Mouse (Mus musculus) adrenal gland, adult 2 months (tissue): ENCODE measurements at regions not wholly inside any gene's neighbourhood (a gene's known extent, or its start where the extent isn't known, plus 50 kb on each side); places are given as distances from the start of the nearest gene placed in this dataset.
A peak's percentile ranks its signal among the peaks of the same experiment; 100 is the strongest.

ENCODE experiments used
- DNase-seq: peaks from one replicate; pipeline ENCODE4 v3.0.0; 2021

DNA sequence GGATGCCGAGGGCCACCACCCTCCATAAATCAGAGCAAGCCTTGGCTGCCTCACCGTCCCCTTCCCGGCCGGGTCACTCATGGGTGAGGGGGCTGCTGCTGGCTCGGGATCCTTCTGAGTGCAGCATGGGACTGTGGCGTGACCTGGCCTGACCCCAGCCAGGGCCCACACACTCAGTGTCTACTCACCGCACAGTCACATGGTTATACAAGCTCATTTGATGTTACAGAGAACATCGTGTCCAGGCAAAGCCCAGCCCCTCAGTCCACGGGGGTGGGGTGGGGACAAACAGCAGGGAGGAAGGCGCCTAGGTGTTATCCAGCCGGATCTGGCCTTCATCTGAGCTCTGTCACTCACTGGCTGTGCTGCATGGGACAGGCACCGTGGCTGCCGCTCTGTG, 195.9 kb upstream of the Dio3 start:
- DNase-seq: peak; percentile 45

DNA sequence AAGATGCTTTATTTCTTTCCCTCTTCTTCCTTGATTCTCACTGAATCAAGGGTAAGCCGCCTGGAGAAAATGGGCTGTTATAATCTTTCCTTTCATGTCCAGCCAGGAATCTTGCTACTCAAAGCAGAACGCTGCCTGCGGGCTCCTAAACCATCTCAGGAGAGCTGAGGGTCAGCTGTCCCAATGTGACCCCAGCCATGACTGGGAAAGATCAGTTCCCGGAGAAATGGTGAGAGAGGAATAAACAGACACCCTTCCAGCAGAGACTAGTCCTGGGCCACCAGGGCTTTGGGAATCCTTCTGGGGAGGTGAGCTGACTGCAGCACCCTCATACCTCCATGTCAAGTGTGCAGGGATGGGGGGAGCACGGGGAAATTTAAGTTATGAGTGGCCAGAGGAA, 195.4 kb upstream of the Dio3 start:
- no peak for DNase-seq

DNA sequence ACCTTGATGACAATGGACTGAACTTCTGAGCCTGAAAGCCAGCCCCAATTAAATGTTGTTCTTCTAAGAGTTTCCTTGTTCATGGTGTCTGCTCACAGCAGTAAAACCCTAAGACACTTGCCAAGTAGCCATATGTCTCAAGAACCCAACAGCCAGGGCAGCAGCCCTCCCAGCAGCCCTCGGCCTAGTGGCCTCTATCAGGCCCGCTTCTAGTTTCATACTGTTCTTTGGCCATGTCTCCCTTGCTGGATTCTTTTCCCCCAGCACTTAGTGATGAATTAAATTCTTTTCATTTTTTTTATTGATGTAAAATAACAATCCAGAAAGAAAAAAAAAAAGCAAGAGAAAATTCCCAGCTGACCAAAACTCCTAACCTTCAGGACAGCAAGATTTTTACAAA, 191.9 kb upstream of the Dio3 start:
- DNase-seq: no peak

DNA sequence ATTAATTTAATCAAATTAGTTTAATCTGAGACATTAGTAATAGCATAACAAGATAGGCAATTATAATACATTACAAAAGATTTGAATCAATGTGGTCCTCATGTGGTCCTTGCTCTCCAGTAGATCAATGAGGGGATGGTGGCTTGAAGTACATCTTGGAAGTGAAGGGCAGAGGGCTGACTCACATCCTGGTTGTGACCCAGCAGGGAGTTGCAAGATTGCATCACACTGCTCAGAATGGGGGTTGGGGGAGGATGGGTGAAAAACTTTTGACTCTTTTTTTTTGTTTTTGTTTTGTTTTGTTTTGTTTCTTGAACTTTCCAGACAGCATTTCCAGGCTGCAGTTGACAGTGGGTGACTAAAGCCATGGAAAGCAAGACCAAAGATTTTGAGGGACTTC, 191.1 kb upstream of the Dio3 start:
- peak; percentile 78 for DNase-seq

DNA sequence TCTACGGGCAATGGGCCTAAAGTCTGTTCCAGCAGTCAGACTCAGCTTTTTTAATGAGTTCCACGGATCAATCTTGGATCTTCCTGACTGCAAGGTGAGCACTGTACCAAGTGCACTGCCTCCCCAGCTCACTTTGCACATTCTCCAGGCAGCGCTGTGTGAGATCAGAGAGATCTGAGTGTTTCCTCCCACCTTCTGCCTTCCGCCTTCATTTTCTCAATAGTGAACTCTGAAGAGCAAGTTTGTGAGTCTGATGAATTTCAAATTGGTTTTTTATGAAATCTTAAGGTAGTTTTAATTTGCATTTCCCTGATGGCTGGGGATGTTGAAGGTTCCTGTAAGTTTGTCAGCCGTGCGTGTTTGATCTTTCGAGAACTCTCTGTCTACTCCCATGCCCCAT, 176.7 kb upstream of the Dio3 start:
- DNase-seq: no peak

DNA sequence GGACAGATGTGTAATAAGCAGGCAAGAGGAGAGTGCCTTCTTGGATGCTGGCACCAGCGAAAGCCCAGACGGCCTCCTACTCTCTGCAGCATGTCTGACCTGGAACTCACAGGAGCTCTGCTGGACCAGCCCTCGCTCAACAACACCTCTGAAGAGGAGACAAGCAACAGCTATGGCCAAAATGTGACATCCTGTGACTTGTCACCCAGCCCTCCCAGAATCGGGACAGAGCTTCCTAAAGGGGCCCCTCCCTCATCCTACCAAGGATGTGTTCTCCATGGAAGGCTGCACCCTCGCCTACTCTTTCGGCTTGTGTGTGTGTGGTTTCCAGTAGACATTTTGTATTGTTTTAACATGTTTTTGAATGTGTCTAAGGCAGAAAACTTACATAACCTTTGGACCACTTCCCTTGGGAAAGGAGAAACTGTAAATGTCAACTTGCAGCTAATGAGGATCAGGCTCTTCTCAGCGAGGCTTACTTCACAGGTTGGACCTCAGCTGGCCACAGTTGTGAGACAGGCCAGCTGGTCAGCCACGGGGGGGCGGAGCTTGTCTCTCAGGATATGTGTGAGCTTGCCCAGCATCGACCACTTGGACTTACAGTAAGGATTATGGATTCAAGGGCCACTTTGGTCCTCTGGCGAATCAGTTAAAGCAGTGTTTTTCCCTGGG, 166.7 kb upstream of the Dio3 start:
- no peak for DNase-seq

DNA sequence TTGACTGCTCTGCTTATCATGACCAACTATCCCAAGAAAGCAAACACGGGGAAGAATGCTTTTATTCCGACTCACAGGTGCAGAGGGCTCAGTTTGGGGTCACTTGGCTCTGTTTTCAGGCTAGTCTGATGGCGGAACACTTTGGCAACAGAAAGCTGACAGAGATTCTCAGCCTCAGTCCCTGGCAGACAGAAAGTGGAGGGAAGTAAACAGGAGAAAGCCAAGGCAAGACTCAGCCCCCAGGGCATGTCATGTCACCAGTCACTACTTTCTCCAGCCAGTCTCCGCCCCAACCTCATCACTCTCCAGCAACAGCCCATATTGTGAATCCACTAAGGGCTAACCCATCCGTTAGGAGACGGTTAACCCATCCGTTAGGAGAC, 166.2 kb upstream of the Dio3 start:
- DNase-seq: no peak

DNA sequence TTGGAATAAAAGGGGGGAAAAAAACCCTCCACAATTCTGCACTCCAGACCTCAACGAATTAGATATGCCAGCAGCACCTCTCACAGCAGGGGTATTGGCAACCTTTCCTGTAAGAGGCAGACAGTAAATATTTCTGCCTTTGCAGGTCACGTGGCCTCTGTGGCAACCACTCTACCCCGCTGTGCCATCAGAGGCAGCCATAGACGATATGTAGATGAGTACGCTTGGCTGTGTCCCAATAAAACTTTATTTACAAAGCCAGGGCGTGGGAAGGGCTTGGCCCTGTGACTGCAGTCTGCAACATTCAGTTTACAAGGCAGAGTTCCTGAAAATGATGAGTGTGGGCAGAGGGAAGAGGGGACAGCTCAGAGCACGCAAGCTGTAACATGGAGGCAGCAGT, 158.7 kb upstream of the Dio3 start:
- no peak for DNase-seq

DNA sequence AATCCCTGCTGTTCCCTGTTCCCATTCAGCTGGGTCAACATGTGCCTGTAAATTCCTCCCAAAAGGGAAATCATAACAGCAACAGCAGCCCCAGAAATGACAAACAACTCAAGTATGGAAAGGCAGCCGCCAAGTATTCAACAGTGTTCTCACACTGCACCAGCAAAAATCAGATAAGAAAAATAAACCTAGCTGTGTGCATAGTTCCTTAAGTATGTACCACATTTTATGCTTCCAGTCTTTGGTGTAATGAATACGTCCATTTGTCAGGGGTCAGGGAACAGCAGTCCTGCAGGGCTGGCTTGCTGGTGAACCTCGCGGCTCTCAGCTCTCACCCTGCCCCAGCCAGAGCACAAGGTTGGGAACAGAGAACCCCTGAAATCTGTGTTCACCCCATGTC, 155.9 kb upstream of the Dio3 start:
- no peak for DNase-seq

DNA sequence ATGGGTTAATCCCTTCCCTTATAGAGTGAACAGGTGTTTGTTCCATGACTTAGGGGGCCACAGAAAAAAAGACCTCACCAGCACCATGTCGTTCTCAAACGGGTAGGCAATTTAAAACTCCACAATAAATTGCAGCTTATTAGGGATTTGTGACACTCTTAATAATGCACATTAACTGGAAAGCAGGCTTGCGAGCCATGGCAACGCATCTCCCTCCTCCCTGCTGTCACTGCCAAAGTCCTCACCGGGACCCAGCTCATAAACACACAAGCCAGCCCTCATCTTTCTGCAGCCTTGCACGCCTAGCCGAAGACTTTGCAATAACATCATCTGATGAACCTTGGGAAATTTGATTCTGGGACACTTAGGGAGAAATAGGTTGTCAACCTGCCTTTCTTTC, 152.3 kb upstream of the Dio3 start:
- no peak for DNase-seq

DNA sequence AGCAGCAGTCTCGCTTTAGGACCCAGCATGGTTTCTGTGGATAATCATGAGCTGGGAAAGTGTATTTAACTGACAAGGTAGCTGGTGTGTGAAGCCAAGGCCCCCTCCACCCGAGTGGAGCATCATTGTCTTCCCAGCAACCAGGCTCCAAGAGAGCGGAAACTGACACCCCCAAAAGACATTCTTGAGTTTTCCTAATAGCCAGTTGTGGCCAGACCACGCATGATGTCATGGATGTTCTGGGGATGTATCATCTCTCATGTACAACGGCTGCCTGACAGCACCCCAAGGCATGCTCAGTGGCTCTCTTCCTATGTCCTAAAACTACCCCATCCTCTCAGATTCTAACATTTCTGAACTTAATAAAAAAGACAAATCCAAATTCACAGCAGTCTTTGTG, 133.5 kb upstream of the Dio3 start:
- no peak for DNase-seq

DNA sequence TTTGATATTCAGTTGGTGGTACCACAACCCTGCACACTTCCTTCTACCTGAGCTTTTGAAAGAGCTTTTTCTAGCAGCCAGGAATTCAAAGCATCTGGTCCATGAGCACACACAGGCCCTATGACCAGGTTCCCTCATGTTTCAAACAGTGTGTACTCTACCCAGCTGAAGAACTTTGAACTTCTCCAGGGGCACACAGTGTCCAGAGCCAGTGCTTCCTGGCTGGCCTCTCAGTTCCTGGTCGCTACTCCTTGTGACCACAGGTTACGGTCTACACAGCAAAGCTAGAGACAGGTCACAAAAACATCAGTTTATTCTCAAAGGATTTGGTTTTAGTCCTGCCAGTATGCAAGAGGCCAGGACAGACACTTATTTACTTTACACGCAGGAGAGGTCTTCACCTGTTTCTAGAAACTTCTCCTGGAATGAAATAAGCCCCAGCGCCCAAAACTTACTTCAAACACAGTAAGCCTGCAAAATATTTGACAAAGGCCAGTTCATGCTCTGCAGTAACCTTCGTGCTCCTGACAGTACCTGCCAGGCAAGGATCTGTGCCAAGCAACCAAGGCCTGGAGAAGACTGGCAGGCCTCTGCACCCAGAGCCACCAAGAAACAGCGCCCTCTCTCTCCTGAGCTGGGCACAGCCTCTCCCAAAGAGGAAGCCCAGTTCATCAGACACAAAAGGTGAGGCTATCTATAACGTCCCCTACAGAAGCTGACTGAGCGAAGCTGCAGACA, 124.5 kb upstream of the Dio3 start:
- DNase-seq: peak; percentile 55

DNA sequence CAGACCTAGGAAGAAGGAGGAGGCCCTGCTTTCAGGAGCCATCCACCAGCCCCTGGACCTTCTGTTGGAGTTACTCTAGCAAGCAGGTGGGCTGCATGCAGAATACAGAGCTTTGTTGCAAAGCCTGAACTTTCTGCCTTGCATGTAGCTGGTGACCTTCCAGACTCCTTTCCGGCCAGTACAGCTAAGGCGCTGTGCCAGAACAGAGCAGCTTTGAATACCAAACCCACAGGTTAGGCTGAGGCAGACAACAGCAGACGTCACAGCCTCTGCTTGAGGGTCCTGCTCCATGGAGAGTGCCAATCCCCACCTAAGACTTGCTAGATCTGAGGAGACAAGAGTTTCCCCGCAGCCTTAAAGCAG, 123.9 kb upstream of the Dio3 start:
- peak; percentile 51 for DNase-seq

DNA sequence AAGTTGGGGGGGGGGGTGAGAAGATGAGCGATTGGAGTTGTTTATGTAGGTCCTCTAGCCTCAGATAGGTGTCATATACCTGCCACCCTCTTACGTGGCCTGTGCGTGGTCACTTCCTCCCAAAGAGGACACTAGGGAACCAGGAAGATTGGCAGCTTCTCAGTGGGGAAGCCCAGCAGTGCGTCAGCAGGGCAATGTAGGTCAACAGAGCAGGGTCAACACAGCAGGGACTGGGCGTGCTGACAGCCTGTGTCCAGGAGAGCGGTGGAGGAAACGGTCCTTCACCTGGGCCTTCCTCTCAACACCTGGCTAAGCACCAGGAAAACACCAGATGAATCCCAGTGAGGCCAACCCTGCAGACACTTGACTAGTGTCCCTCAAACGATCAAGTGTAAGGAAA, 122.4 kb upstream of the Dio3 start:
- DNase-seq: peak; percentile 67

DNA sequence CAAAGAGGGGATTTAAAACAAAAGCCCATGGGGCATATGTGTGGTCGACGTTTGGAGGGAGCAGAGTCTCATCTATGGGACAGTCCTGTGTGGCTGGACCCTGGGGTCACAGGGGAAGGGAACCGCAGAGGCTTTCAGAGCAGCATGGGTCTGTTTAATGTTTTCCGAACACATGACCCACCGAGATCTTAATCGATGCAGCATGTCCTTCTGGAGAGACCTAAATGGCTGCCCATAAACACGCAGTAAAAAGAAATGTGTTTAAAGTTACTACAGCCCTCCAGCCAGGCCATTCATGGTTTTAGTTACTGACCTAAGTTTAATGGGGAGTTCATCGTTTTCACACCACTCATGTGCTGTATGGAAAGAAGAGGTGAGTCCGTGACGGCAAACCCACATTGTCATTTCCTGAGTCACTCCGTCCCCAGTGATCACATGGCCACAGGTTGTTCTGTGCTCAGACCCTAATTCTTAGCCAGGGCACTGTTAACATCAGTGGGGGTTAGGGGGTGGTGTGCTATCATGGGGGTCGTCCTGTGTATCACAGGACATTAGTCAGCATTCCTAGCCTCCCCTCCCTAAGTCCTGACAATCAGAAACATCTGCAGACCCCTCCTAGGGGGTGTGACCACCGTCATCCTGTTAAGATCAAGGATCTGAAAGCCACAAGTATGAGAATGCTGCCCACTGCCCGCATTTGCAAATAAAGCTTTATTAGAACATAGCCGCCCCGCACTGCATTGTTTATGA, 120.7 kb upstream of the Dio3 start:
- DNase-seq: no peak

DNA sequence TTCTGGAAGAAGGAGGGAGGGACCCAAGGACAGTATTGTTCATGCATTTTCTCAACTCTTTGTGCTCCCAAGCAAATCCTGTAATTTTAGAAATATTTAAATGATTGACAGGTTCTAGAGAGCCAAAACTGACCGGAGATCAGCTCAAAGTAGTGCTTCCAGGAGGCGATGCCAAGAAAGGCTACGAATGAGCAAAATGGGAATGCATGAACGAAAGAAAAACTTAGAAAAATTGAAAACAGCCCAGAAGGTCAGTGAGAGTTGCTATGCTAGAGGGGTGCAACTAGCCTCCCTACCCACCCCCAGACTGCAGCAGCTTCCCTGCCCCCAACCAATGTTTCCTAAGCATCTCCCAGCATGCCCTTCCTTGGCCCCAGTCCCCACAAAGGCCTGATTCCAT, 117.6 kb upstream of the Dio3 start:
- no peak for DNase-seq

DNA sequence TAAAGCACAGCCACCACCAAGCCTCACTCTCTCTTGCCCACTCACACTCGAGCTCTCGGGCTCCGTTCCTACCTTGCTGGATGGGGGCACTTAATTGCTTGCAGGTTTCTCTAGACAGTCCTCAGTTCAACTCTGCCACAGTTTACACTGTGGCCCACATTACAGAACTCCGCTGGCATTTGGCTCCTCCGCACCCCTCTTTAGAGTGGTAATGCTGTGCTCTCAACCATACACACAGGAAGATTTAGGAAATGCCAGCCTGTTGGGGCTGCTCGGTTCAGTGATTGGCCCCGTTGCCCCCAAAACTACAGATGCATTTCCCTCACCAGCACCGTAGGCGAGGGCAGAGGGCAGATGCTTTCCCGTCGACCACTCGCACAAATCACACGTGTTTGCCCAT, 113.4 kb upstream of the Dio3 start:
- no peak for DNase-seq

DNA sequence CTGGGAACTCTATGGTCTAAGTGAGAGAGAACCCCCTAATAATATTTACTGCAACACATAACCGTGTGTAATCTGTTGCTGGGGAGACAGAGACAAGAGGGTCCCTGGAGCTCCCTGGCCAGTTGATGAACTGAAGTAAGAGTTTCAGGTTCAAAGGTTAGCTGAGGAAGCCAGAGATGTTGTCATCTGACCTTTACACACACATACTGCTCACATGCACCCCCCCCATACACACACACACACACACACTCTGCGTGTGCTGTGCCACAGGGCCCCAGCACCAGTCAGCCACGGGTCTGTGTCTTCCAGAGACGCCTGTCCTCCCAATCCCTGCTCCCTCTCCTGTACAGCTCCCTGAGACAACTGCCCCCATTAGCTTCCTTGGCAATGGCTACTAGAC, 110.5 kb upstream of the Dio3 start:
- no peak for DNase-seq

DNA sequence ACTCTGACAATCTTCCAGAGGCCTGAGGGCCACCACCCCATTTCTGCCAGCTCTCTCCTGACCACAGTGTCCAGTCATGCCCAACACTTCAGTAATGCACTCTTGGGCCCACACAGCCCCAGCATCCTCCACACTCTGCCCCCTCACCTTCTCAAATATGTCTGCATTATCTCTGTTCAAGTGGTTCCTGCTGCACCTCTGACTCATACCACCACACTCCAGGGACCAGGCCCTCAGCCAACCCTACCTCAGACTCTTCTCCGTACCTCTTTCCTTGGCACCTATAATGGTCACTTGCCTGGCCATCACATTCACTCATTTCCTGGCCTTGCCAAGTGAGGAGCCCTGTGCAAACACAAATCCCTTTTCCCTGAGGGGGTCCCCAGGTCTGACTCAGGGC, 109.6 kb upstream of the Dio3 start:
- DNase-seq: no peak

DNA sequence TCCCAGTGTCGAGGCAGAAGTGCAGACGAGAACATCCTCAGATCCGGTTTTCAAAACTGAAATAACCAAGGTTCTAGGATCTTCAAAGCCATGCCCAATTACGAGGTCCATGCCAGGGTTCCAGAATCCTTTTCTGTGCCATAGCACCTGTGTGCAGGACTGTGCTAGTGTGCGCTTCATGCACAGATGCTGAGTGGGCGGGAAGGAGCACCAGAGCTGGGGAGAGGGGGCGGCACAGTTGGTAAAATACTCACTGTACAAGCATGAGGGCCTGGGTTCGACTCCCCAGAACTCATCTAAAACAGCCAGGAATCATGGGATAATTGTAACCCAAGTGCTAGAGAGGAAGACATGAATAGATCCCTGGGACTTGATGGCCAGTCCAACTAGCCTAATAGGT, 108.4 kb upstream of the Dio3 start:
- DNase-seq: no peak

DNA sequence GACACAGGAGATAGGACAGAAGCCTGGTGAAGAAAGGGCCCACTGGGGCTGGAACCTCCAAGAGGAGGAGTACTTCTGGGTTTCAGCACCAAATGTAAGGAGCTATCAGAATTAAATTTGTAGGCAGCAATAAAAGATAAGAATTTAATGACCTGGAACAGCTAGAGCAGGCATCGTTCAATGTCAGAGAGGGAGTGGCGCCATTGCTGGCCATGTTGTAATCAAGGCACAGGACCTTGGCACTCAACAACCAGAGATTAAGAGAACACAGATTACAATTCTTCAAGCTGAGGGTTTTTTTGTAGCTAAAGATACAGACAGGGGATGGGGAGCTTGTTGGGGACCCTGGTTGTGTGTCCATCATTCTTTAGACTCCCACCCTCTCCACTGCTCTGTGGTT, 101.0 kb upstream of the Dio3 start:
- DNase-seq: peak; percentile 64

DNA sequence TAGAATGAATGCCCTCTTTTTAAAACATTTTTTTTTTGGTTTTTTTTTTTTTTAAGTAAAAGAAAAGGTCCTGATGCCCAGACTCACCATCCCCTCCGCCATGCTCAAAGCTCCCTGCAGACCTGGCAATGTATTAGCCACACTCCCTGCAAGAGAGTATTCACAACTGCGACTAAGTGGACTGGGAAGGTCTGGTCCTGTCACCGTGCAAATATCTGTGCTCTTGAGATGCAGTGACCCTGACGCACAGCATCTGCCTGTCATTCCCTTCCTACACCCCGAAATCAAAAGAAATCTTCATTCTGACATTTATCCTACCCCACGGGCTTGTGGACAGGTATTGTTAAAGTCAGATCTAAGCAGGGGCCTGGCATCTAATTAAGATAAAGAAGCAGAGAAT, 95.4 kb upstream of the Dio3 start:
- DNase-seq: no peak

DNA sequence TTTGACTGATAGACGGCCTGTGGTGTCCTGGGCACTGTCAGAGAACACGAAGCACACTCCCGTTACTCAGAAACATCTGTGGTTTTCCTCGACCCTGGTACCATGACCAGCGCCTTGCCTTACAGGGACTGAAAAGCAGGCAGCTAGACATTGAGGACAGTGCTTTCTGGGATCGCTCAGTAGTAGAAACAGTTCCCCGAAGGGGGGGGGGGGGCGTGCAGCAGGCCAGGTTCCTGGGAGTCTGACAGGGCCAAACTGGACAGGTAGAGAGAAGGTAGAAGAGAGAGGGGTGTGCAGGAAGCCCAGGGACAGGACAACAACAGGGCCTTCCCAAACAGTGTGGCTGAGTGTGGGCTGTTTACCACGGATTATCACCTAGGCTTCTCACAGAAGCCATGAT, 93.5 kb upstream of the Dio3 start:
- DNase-seq: no peak

DNA sequence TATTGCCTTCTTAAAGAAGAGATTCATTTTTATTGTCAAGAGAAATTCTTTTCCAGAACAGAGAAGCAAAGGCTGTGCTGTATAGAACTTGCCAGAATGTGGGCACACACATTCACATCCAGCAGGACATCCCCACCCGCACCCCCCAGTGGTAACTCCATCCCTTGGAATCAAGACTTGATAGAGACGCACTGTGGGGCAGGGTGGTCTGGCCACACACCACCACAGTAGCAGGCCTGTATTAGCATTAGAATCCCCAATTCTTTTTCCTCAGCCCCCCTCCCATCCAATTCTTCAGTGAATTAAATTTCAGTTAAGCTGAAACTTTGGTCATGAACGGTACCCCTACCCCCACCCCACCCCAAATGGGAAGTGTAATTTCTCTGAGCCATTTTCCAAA, 92.5 kb upstream of the Dio3 start:
- DNase-seq: no peak
